Mouse (Mus musculus) heart, adult 18-20 months (tissue): ENCODE data around the gene Zswim8. TPM values are rescaled to one million over a fixed set of nuclear protein-coding genes. Genes with fewer than 3 reads are reported as not detected.
"Not testable (repeated sequence)": the region's sequence is repeated elsewhere in the genome, so short reads cannot be mapped to it uniquely, and the experiment has no call there.

Experiments used
- DNase-seq, 2 experiments: peaks; one replicate each; pipeline ENCODE4 v3.0.0; 2021 to 2022; ENCODE audit warnings: mixed read lengths in 1 of 2
- total RNA-seq, 2 experiments: library from RNA; stranded (reverse); gene quantifications; 2 replicates each; pipeline ENCODE4 v1.2.3; 2021

The Zswim8 gene
- total RNA-seq, 2 experiments from 2014 or later = 28.5 to 36.0 TPM

DNA sequence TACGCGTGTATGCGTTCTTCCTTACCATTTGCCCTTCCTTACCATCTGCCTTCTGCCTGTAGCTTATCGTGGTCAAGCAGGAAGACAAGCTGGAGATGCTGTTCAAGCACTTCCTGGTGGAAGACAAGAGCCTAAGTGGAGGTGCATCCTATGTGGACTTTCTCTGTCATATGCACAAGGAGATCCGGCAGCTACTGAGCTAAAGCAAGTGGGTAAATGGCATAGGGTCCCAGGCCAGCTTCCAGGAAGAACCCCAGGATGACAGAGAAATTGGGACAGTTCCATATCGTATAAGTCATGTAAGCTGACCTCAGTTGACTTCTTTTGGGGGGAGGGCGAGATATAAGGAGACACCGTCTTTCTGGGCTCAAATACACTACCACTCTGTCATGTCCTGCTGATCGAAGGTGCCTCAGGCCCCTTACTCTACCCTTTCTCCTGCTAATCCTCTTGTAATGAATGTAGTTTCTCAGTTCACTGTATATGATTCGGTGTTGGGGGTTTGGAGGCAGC, 13.7 kb upstream of the Zswim8 start:
- no peak for DNase-seq

GRCm38 (mm10) chr14:20694185-20694883, 13.0 kb upstream of the Zswim8 start:
- peak in 1 of 2 experiments; percentile 22 for DNase-seq

DNA sequence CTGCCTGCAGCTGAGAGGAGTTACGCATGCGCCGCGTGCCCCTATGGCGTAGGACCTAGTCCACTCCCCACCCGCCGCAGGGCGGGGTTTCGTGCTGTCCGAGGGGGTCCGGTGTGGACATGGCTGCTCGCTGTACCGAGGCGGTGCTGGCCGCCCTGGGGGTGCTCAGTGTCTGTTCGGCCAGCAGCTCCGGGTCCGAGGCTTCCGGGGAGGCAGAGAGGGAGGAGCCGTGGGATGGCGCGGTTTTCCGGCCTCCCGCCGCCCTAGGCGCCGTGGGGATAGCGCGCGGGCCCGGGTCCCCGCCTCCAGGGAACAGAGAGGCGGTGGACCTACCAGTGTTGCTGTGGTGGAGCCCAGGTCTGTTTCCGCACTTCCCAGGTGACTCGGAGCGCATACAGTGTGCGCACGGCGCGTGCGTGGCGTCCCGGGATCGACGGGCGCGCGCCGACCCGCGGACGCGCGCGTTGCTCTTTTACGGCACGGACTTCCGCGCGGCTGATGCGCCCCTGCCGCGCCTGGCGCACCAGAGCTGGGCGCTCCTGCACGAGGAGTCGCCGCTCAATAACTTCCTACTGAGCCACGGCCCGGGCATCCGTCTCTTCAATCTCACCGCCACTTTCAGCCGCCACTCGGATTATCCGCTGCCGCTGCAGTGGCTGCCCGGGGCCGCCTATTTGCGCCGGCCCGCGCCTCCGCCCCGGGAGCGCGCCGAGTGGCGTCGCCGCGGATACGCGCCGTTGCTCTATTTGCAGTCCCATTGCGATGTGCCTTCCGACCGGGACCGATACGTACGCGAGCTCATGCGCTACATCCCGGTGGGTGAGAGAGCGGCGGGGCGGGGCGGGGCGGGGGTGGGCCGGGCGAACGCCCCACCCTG, 12.2 kb upstream of the Zswim8 start, which contains the start of gene Fut11:
TSS of gene Fut11 (plus strand) at position 85 of the 877 bp plus-strand sequence.
- DNase-seq = peak; percentile 91 to 92

- DNase-seq = peak; percentile 41 to 61
Observed at GRCm38 (mm10) chr14:20695761-20696520, 11.4 kb upstream of the Zswim8 start.

- peak; percentile 60 to 69 for DNase-seq
Observed at GRCm38 (mm10) chr14:20696986-20697385, 10.4 kb upstream of the Zswim8 start.

DNA sequence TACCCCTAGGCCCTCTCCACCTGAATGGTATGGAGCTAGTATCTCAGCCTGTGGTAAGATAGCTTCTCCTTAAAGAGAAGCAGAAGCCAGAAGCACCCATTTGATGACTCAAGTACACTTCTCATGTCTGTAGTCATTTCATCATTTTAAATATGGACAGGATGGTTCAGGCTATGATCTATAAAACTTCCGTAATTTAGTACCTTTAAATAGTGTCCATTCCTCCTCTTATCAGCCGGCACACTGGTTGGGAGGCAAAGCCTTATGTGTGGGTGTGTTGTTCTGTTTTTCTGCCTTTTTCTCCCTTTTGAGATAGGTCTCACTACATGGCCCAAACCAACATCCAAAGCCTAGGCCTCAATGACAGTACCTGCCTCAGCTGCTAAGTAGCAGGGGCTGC, 8.8 kb upstream of the Zswim8 start:
- DNase-seq = no peak

- DNase-seq = no peak
Observed at GRCm38 (mm10) chr14:20700362-20700761, 7.0 kb upstream of the Zswim8 start.

- no peak for DNase-seq
Observed at GRCm38 (mm10) chr14:20701554-20701953, 5.8 kb upstream of the Zswim8 start.

DNA sequence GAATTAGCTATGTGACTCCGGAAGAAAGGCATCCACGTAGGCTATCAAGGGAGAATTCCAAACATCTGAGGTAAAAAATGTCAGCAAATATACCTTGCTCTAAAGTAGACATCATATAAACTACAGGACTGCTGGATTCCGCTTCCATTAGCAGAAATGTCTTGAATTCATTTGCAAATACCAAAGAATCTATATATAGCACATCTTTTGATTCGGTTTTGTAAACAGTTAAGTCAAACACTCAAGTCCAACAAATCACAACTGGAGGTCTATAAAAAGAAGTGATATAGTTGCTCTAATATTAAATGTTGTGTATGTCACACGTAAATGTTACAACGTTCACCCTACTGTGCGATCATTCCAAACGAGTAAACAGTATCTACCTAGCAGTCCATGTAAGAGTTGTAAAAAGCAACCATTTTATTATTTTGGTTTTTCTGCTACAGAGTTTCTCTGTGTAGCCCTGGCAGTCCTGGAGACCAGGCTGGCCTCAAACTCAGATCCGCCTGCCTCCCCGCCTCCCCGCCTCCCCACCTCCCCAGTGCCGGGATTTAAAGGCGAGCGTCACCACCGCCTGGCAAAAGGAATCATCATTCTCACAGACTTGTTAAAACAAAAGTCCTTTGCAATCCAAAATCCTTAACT, 5.1 kb upstream of the Zswim8 start:
- no peak for DNase-seq

GRCm38 (mm10) chr14:20702741-20703381, 4.5 kb upstream of the Zswim8 start, which contains the start of gene Chchd1:
Gene Chchd1, plus strand, starts transcription at chr14:20703006.
- DNase-seq = peak; percentile 93 to 97

DNA sequence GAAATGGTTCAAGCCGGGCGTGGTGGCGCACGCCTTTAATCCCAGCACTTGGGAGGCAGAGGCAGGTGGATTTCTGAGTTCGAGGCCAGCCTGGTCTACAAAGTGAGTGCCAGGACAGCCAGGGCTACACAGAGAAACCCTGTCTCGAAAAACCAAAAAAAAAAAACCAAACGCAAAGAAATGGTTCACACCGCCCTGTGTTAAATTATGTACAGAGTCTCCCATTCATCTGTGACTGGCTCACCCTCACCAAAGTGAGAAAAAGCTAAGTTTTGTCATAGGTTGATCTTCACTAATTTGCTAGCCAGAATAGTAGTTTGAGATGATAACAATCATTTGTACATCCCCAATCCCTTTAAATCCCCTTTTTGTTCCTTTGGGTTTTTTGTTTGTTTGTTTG, 3.9 kb upstream of the Zswim8 start:
- not testable (repeated sequence) for DNase-seq

DNA sequence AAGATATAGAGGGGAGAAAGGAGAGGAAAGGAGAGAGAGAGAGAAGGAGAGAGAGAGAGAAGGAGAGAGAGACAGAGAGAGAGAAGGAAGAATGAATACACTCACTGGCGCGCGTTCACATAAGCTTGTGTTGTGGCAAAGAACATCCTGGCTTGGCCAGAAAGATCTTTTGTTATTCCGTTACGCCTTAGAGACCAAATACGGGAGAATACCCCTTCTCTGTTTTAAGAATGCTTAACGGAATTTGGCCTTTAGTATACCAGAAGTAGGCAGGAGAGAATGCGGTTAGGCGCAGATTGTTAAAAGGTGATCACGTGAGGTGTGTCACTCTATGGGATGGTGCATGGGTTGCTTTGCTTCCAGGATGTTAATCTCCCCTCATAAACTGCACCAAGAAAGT, 887 bp downstream of the Zswim8 start:
- no peak for DNase-seq

DNA sequence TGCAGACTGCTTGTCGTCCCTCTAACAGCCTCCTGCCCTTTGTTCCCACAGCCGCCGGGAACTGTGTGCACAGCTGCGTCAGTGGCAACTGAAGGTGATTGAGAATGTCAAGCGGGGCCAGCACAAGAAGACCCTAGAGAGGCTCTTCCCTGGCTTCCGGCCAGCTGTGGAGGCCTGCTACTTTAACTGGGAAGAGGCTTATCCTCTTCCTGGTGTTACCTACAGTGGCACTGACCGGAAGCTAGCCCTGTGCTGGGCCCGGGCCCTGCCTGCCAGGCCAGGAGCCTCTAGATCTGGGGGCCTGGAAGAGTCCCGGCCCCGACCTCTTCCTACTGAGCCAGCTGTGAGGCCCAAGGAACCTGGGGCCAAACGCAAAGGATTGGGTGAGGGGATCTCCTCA, 6.5 kb downstream of the Zswim8 start:
- no peak for DNase-seq

DNA sequence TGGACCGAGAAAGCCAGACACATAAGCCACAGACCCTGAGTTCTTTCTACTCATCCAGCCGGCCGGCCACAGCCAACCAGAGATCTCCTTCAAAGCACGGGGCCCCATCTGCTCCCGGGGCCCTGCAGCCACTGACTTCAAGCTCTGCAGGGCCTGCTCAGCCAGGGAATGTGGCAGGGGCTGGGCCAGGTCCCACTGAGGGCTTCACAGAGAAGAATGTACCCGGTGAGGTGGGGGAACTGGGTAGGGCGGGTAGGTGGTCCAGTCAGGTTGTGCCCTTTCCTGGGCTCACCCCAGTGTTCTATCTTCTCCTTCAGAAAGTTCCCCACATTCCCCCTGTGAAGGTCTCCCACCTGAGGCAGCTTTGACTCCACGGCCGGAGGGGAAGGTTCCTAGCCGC, 11.1 kb downstream of the Zswim8 start:
- no peak for DNase-seq

- DNase-seq = no peak
Observed at GRCm38 (mm10) chr14:20719767-20720166, 12.4 kb downstream of the Zswim8 start.

GRCm38 (mm10) chr14:20721371-20721770, 14.0 kb downstream of the Zswim8 start:
- no peak for DNase-seq

DNA sequence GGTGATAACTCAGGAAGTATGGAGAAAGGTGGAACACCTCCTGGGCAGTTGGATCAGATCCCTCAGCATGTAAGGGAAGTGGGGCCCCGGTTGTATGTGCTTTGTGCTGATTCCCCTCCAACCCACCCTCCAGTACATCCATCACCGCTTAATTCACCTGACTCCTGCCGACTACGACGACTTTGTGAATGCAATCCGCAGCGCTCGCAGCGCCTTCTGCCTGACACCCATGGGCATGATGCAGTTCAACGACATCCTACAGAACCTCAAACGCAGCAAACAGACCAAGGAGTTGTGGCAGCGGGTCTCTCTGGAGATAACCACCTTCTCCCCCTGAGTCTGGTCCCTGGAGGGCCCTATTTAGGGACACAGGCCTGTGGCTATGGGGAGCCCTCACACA, 15.7 kb downstream of the Zswim8 start:
- no peak for DNase-seq

DNA sequence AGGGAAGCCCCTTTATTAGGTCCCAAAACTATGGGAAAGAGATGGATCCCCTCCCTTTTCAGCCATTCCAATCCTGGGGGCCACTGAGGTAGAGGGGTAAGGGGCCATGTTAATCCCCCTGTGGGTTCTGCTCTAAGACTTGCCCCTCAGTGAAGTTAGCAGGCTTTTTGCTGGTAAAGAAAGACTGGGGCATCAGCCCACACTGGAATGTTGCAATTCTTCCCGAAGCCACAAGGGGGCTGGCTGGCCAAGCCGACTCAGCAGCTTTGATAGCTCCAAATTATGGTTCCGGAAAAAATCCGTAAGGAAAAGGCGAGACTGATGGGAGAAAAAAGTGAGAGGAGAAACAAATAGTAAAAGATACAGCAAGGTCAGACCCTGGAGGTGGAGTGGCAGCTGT, 16.7 kb downstream of the Zswim8 start:
- DNase-seq = peak; percentile 53 to 84

GRCm38 (mm10) chr14:20725660-20726339, 18.4 kb downstream of the Zswim8 start:
- no peak for DNase-seq

DNA sequence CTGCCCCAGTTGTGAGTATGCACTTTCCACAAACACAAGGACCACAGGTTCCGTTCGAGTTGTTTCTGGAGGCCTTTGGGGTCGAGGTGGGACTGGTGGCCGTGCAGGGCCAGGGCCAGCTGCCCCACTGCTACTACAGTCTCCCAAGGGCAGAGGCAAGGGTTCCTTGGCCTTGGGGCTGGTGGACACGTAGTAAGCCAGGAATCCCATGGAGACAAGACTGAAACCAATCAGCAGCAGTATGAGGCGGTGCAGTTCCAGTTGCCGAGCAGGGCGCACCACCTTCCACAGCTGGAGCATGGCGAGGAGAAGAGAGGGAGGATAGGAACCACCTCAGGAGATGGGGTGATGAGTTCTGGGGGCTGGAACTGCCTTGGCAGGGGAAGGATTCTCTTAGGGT, 22.5 kb downstream of the Zswim8 start:
- DNase-seq = no peak
